Mouse (Mus musculus): ENCODE results near the gene Cwc25. TPM values are rescaled to one million over a fixed set of nuclear protein-coding genes. Genes with fewer than 3 reads are reported as not detected.
"Not testable (repeated sequence)": the region's sequence is repeated elsewhere in the genome, so short reads cannot be mapped to it uniquely, and the experiment has no call there.

The Cwc25 gene
- polyA plus RNA-seq, 1 experiment from 2014 or later = 22.4 TPM

DNA sequence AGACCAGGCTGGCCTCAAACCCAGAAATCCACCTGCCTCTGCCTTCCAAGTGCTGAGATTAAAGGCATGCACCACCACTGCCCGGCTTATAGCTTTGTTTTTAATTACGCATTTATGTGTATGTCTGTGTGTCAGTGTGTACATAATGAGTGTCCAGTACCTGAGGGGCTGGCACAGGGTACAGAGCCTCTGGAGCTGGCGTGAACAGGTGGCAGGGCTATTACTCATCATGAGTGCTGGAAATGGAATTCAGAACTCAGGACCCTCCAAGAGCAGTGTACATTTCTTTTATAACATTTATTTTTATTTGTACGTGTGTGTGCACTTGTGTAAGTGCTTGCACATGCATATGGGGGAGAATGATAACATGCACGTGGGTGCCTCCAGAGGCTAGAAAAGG lies 29.7 kb downstream of the Cwc25 start:
- no peak overlapping the region for H3K4me3 ChIP-seq (replicated peaks)
- H3K9me3 ChIP-seq = no peaks in the 10 kb centered on the region
- H3K9ac ChIP-seq = no peak overlapping the region
- H3K36me3 ChIP-seq (replicated peaks) = peaks cover 7% of the 10 kb centered on the region
- WGBS = 92% methylated on average over 5 of the region's 5 CpGs
- no peak overlapping the region for H3K4me2 ChIP-seq
- H3K27ac ChIP-seq = no peak overlapping the region
- no peaks in the 10 kb centered on the region for H3K27me3 ChIP-seq
- H3K4me1 ChIP-seq = peaks cover 13% of the 10 kb centered on the region
- no peak for ATAC-seq (ENCODE audit: low FRiP score)

DNA sequence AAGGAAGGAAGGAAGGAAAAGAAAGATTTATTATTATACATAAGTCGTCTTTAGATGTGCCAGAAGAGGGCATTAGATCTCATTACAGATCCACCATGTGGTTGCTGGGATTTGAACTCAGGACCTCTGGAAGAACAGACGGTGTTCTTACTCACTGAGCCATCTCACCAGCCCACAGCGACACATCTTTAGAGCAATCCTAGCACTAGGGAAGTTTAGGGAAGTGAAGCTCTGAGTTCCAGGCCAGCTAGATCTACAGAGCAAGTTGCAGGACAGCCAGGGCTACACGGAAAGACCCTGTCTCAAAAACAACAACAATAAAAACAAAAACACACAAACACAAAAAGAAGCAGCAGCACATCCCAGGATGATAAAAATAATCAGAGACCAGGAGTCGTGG lies 31.5 kb downstream of the Cwc25 start:
- H3K9me3 ChIP-seq; ATAC-seq (ENCODE audit: low FRiP score); H3K9ac ChIP-seq; H3K27ac ChIP-seq; H3K4me1 ChIP-seq; H3K4me2 ChIP-seq; H3K27me3 ChIP-seq; H3K4me3 ChIP-seq (replicated peaks): not testable (repeated sequence)
- H3K36me3 ChIP-seq (replicated peaks) = peaks cover 22% of the 10 kb centered on the region
- 81% methylated on average over 5 of the region's 5 CpGs for WGBS

DNA sequence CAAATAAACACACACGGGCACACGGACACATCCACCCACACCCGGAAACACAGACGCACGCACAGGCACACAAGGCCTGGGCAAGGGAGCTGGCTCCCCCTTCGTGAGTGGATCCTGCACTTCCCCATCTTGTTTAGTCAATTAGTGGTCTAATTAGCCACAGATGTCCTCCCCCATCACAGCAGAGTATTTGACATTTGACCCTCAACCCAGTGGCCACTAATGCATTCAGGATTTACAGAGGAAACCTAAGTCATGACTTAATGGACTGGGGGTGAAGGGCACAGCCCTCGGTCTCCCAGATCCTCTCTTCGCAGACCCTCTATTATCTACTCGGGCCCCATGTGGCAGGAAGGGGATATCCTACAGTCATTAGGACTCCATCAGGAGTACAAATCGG lies 32.7 kb downstream of the Cwc25 start:
- no peak overlapping the region for H3K27ac ChIP-seq
- WGBS = 41% methylated on average over 10 of the region's 10 CpGs

DNA sequence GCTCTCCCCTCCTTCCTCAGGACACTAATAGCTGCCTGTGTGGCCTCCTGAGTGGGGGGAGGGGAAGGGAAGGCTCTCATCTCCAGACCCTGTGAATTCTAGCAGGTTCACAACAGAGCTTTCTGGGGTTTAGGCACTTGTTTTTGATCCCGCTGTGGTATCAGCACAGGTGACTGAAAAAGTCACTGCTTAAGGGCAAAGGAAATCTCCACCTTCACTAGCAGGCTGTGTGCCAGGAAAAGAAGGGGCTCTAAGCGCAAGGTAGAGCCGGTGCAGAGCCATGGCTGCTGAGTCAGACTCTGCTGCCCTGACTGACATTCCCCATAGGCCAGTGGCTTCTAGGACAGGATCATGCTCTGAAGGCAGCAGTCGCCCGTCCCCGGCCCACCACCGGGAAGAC lies 37.6 kb downstream of the Cwc25 start:
- Histone ChIP-seq H3K4me1 (no peaks in the 10 kb centered on the region), H3K9me3 (no peaks in the 10 kb centered on the region), H3K27ac (no peak overlapping the region), H3K9ac (no peak overlapping the region; the same call in 1 of the 2 replicates), H3K4me3 (replicated peaks) (no peak overlapping the region), H3K4me2 (no peak overlapping the region), H3K27me3 (no peaks in the 10 kb centered on the region), H3K36me3 (replicated peaks) (peaks cover 80% of the 10 kb centered on the region)
- 85% methylated on average over 7 of the region's 7 CpGs for WGBS
- no peak for ATAC-seq (ENCODE audit: low FRiP score)

More for the DNA sequence above, 32.7 kb downstream of the Cwc25 start:
- H3K36me3 ChIP-seq (replicated peaks) = peaks cover 33% of the 10 kb centered on the region
- H3K4me1 ChIP-seq = peaks cover 4% of the 10 kb centered on the region; the same call in 1 of the 2 replicates
- no peak overlapping the region for H3K4me3 ChIP-seq (replicated peaks)
- H3K27me3 ChIP-seq = no peaks in the 10 kb centered on the region
- no peak overlapping the region for H3K9ac ChIP-seq
- ATAC-seq (ENCODE audit: low FRiP score) = no peak
- H3K4me2 ChIP-seq = no peak overlapping the region
- H3K9me3 ChIP-seq = no peaks in the 10 kb centered on the region

DNA sequence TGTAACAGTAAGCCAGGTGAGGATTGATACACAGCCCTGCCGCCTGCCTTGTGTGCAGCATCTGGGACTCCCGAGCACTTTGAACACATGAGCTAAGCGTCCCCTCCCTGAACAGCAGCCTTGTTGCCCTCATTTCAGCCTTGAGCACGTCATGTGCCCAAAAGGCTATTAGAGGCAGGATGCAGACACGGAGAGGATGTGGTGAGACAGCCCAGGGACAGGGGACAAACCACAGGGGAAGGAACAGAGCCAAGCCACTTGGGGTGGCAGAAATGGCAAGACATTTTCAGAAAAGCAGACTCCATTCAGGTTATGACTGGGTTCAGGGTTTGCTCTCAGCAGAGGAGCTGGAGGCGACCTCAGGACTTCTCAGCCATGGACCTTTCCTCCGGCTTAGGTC lies 38.0 kb downstream of the Cwc25 start:
- no peak for ATAC-seq (ENCODE audit: low FRiP score)
- Histone ChIP-seq H3K36me3 (replicated peaks) (peaks cover 83% of the 10 kb centered on the region), H3K27ac (no peak overlapping the region), H3K27me3 (no peaks in the 10 kb centered on the region), H3K4me2 (no peak overlapping the region), H3K4me3 (replicated peaks) (no peak overlapping the region), H3K9ac (no peak overlapping the region), H3K4me1 (no peaks in the 10 kb centered on the region), H3K9me3 (no peaks in the 10 kb centered on the region)
- 86% methylated on average over 7 of the region's 7 CpGs for WGBS

DNA sequence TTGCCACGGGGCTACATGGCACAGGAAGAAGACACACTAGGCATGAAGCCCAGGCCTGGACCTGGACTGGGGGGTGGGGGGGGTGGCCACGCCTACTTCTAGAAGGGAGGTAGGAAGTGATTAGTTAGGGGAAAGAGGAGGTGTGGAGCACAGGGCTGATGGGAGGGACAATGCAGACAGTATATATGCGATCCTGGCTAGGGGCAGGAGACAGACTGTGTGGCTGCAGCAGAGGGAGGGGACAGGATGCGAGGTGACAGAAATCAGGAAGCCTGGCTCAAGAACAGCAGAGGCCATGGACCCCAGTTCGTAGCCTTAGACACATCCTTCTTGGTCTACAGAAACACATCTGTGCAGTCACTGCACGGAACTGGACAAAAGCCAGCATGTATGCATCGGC lies 42.6 kb downstream of the Cwc25 start:
- Histone ChIP-seq H3K27me3 (no peaks in the 10 kb centered on the region), H3K4me1 (no peaks in the 10 kb centered on the region), H3K4me3 (replicated peaks) (no peak overlapping the region), H3K36me3 (replicated peaks) (peaks cover 97% of the 10 kb centered on the region), H3K9ac (no peak overlapping the region), H3K27ac (no peak overlapping the region), H3K4me2 (no peak overlapping the region), H3K9me3 (peaks cover 8% of the 10 kb centered on the region; the same call in 1 of the 2 replicates)
- ATAC-seq (ENCODE audit: low FRiP score) = no peak
- WGBS = 87% methylated on average over 7 of the region's 7 CpGs

DNA sequence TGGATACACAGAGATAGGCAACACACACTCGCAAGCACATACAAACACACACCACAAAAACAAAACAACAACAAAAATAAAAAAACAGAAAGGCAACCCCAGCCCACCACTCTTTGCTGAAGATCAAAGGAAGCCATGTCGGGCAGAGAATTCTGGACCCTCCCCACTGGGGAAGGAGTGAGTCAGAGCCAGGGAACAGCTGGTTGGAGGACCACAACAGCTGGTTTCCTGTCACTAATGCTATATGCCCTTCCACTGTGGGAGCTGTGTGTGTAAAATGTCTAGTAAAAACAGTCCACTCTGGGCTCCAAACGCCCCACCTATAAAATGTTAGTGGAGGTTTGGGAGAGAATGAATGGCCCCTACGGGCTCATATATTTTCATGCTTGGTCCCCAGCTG lies 45.0 kb downstream of the Cwc25 start:
- Histone ChIP-seq H3K27ac (no peak overlapping the region), H3K9me3 (peaks cover 8% of the 10 kb centered on the region; the same call in 1 of the 2 replicates), H3K9ac (no peak overlapping the region), H3K4me1 (no peaks in the 10 kb centered on the region), H3K4me3 (replicated peaks) (no peak overlapping the region), H3K4me2 (no peak overlapping the region), H3K27me3 (no peaks in the 10 kb centered on the region), H3K36me3 (replicated peaks) (peaks cover 99% of the 10 kb centered on the region)
- no peak for ATAC-seq (ENCODE audit: low FRiP score)
- 94% methylated on average over 4 of the region's 4 CpGs for WGBS

DNA sequence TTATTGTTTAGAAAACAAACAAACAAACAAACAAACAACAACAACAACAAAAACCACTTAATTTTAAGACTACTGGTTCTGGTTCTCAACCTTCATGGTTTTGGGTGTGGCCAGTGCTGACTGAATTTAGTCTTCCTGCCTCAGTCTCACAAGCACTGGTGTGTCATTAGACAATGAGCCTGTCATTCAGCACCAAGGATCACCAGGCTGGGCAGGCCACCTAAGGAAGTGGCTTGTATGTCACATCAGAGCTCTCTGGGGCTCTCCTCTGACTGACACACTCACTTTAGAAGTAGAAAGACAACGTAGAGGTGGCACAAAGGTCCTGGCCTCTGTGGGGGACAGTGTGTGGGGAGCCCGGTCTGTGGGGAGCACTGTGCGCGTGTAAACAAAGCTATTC lies 47.3 kb downstream of the Cwc25 start:
- Histone ChIP-seq H3K9ac (no peak overlapping the region), H3K9me3 (peaks cover 8% of the 10 kb centered on the region; the same call in 1 of the 2 replicates), H3K36me3 (replicated peaks) (peaks cover 88% of the 10 kb centered on the region), H3K4me2 (no peak overlapping the region), H3K27me3 (no peaks in the 10 kb centered on the region), H3K4me1 (no peaks in the 10 kb centered on the region), H3K4me3 (replicated peaks) (no peak overlapping the region), H3K27ac (no peak overlapping the region)
- ATAC-seq (ENCODE audit: low FRiP score) = no peak
- 90% methylated on average over 4 of the region's 4 CpGs for WGBS

DNA sequence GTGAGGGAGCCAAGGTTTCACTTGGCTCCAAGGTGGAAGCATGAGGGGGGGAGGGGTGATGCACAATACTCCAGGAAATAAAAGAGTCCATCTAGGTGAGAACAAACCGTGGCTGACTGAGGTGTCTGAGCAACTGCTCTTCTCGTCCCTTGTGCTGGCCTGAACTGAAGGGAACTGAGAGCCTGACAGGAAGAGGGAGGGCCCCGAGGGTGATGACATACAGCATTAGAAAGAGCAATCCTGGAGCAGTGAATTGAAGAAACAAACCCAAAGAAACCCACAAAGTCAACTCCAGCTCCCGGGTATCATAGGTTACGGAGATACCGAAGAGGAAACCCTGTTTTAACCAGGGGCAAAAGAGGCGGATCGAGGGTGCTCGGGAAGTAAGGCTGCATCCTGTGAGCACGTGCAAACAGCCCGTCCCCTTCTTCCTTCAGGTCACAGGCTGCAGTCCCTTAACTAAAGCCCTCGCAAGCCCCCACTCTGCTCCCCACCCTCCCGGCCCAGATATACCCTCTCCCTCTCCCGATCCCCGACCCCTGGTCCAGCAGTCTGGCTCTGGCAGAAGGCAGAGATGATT lies 48.0 kb downstream of the Cwc25 start:
- WGBS = 89% methylated on average over 15 of the region's 15 CpGs
- no peak for ATAC-seq (ENCODE audit: low FRiP score)
- H3K4me2 ChIP-seq = no peak overlapping the region
- peaks cover 8% of the 10 kb centered on the region; the same call in 1 of the 2 replicates for H3K9me3 ChIP-seq
- no peak overlapping the region for H3K9ac ChIP-seq
- no peak overlapping the region for H3K4me3 ChIP-seq (replicated peaks)
- no peaks in the 10 kb centered on the region for H3K4me1 ChIP-seq
- H3K27ac ChIP-seq = no peak overlapping the region
- peaks cover 88% of the 10 kb centered on the region for H3K36me3 ChIP-seq (replicated peaks)
- no peaks in the 10 kb centered on the region for H3K27me3 ChIP-seq

DNA sequence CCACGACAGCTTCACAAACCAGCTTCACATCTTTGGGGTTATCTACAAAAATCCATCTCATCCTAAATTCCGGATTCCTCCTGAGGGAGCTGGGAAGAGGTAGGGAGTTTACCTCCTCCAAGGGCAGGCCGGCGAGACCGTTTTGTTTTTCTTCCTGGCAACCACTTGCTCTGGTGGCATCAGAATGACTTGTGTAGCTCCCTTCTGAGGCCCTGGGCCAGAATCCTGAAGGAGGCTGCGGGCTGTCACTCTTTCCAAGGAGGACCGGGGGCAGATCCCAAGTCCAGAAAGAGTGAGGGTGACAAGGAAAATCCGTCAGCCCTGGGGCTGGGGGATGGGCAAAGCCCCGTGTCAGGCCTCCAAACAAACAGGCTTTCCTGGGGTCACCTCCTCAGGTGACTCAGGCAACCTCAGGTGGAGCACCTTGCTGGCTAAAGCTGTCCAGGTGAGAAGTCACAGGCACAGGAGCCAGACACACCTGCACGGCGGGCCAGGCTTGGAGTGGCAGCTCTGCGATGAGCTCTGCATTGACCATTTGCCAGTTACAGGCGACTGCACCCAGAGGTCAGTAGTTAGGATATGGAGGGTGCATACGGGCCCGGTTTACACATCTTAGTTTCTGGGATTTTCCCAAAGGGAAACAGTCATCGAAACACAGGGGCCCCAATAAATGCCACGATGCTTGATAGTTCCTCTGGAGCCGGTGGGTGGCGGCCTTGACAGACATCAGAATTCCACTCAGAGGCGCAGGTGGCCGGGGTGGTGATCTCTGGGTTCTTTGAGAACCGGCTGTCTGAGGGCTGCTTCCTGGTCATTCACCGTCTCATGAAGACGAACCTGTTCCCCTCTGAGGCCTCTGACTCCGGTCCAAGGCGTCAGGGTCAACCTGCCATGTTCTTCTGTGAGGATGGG lies 48.7 kb downstream of the Cwc25 start:
- no peaks in the 10 kb centered on the region for H3K27me3 ChIP-seq
- no peak overlapping the region for H3K27ac ChIP-seq
- H3K9me3 ChIP-seq = peaks cover 8% of the 10 kb centered on the region; the same call in 1 of the 2 replicates
- no peak overlapping the region for H3K9ac ChIP-seq
- no peak for ATAC-seq (ENCODE audit: low FRiP score)
- H3K4me1 ChIP-seq = no peaks in the 10 kb centered on the region
- 90% methylated on average over 26 of the region's 26 CpGs for WGBS
- H3K36me3 ChIP-seq (replicated peaks) = peaks cover 88% of the 10 kb centered on the region
- no peak overlapping the region for H3K4me2 ChIP-seq
- no peak overlapping the region for H3K4me3 ChIP-seq (replicated peaks)

DNA sequence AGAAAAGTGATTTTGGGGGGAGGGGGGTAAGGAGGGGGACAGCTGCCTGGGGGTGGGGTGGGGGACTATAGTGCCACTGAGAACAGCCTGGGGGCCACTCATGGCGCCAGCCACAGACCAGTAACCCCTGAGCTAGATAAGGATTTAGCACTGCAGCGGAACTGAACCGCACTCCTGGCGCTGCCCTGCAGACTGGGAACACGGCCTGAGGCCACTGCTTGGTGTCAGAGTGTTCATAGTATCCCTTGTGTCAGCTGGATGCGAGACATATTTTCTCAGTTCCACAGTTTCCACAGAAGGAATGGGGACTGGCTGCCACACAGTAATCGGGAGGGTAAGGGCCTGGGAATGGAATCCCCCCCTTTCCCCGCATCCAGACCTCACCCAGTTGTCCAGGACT lies 50.3 kb downstream of the Cwc25 start:
- ATAC-seq (ENCODE audit: low FRiP score) = no peak
- Histone ChIP-seq H3K27me3 (no peaks in the 10 kb centered on the region), H3K9me3 (no peaks in the 10 kb centered on the region), H3K27ac (no peak overlapping the region), H3K9ac (no peak overlapping the region), H3K36me3 (replicated peaks) (peaks cover 87% of the 10 kb centered on the region), H3K4me3 (replicated peaks) (no peak overlapping the region), H3K4me2 (no peak overlapping the region), H3K4me1 (no peaks in the 10 kb centered on the region)
- WGBS = 92% methylated on average over 8 of the region's 8 CpGs

DNA sequence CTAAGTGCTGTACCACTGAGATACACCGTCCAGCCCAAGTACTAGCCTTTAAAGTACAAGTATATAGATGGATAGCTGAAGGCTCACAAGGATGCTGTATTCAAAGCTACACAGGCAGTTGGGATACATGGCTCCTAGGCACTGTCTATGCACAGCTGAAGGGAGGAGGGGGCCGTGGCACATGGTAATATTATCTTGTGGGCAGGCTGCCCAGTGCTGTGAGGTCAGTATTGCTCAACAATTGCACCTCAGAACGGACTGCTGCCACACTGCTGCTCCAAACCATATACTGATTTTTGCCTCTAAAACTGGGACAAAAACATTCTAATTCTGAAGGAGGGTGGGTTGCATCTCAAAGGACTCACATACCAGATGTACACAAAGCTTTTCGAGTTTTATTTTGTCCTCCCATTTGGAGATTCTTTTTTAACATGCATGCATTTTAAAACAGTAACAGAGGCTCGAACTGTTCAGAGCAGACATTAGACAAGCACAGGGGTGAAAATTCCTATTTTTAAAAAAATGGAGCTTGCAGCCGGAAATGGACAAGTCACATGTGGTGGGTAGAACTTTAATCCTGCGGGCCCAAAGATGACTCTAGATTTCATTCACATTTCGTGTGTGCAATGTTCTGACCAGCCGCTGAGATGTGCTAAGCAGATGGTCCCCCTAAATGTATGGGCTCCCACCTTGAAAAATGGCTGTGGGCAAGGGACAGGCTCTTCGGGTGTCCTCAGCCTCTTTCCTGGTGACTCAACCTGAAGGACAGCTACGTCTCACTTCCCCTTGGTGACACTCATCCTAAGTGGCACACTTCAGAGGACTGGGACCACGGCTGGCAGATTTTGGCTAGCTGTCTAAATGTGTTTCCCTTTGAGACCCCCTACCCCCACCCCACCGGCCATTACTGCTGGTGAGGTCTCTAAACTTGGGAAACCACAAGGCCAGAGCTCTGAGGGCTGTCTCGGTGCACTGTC lies 51.3 kb downstream of the Cwc25 start:
- H3K9me3 ChIP-seq = no peaks in the 10 kb centered on the region
- H3K36me3 ChIP-seq (replicated peaks) = peaks cover 81% of the 10 kb centered on the region
- H3K4me2 ChIP-seq = no peak overlapping the region
- no peak for ATAC-seq (ENCODE audit: low FRiP score)
- H3K4me3 ChIP-seq (replicated peaks) = no peak overlapping the region
- WGBS = 92% methylated on average over 14 of the region's 14 CpGs
- no peak overlapping the region for H3K9ac ChIP-seq
- H3K4me1 ChIP-seq = no peaks in the 10 kb centered on the region
- no peak overlapping the region for H3K27ac ChIP-seq
- no peaks in the 10 kb centered on the region for H3K27me3 ChIP-seq

Measured in forebrain, embryonic 12.5 days (tissue).